Mouse (Mus musculus): ENCODE results near the gene Kpna7. TPM values are rescaled to one million over a fixed set of nuclear protein-coding genes. Genes with fewer than 3 reads are reported as not detected.
"Not testable (repeated sequence)": the region's sequence is repeated elsewhere in the genome, so short reads cannot be mapped to it uniquely, and the experiment has no call there.

Gene Kpna7
- total RNA-seq, 2 experiments from 2014 or later, result not detected

- no peak for DNase-seq
Measured at GRCm38 (mm10) chr5:145102706-145103105, 18.9 kb upstream of the Kpna7 start.

DNA sequence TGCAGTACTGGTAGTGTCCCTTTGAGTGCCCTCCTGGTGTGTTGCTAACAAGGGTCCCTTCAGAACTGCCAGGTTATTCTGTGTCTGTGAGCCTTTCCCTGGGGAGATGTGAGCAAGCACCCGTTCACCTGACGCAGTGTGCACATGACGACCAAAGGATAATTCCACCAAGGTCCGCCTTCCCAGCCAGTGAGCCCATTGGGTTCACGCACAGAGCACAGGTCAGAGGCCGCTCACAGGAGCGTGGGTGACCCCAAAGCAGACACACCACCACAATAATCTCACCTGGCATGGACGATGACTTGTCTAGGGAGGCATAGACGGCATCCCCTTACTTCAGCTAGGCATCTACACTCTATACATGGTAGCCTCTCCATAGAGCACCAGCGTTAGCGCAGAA, 17.6 kb upstream of the Kpna7 start:
- DNase-seq, result not testable (repeated sequence)

- DNase-seq, result no peak
Measured at GRCm38 (mm10) chr5:145100960-145101359, 17.1 kb upstream of the Kpna7 start.

GRCm38 (mm10) chr5:145098340-145098821, 14.6 kb upstream of the Kpna7 start:
- DNase-seq, result no peak

GRCm38 (mm10) chr5:145096195-145096594, 12.4 kb upstream of the Kpna7 start:
- DNase-seq, result no peak

DNA sequence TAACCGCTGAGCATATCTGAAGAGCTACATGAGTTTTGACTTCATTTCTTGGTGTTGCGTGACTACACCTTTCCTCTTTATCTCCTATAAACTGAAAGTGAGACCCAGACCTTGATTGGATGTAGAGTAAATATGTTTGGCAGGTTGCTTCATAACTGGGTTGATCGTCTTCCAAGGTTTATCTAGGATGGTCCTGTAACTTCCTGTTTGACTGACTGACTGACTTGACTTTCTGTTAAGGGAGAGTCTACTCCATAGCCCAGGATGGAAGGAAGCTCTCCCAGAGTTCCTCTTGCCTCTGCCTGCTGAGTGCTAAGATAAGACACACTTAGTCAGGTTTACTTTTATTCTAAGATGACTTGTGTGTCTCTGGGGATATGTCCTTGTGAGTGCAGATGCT, 6.0 kb upstream of the Kpna7 start:
- DNase-seq, result no peak

DNA sequence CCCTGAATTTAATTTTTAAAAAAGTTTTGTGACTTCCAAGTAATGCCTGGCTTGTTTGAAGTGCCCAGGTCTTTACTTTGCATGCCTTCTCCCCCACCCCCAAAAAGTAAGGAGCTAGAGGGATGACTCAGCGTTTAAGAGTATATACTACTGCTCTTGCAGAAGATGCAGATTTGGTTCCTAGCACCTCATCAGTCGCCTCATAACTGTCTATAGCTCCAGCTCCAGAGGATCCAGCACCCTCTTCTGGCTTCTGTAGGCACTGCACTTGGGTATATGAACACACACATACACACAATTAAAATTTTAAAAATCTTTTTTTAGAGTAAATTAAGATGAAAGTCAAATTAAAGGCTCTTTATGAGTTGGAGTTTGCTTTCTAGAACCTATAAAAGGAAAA, 4.4 kb upstream of the Kpna7 start:
- no peak for DNase-seq

DNA sequence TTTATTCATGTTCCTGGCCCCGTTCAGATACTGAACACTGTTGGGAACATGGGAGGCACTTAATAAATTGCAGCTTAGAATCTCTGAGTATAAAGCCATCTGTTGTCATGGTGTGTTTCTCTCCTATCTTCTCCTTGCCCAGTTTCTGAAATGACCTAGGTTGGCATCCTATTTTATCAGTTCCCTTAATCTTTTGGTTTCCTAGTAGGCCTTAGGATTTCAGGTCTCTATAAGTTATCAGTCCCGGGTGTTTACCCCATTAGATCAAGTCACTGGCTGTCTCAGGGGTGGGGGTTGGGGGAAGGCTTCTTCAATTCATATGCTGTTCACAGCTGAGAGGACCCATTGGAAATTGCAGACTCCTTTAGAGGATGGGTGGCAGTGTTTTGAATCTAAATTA, 992 bp upstream of the Kpna7 start:
- DNase-seq, result no peak

DNA sequence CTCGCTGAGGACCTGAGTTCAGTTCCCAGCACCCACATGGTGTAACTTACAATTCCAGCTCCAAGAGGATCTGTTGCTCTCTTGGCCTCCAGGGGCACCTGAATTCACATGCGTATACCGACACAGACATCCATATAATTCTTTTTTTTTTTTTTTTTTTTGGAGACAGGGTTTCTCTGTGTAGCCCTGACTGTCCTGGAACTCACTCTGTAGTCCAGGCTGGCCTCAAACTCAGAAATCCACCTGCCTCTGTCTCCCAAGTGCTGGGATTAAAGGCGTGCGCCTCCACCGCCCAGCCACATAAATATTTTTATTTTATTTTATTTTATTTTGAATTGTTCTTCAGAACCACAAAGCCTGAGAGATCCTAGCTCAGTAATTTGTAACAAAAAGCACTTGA, 629 bp downstream of the Kpna7 start:
- DNase-seq, result not testable (repeated sequence)

GRCm38 (mm10) chr5:145081866-145082613, 1.8 kb downstream of the Kpna7 start:
- no peak for DNase-seq

DNA sequence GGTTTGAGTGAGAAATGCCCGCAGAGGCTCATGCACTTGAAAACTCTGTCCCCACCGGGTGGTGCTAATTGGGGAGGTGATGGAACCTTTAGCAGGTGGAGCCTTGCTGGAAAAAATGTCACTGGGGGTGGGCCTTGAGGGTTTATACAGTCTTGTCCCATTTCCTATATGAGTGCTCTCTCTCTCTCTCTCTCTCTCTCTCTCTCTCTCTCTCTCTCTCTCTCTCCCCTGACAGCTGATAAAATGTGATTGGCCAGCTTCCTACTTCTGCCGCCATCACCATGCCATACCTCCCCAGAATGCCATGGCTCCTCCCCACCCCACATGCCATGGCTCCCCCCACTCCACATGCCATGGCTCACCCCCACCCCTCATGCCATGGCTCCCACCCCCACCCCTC, 8.7 kb downstream of the Kpna7 start:
- DNase-seq, result no peak

- DNase-seq, result no peak
Measured at GRCm38 (mm10) chr5:145071342-145071741, 12.5 kb downstream of the Kpna7 start.

DNA sequence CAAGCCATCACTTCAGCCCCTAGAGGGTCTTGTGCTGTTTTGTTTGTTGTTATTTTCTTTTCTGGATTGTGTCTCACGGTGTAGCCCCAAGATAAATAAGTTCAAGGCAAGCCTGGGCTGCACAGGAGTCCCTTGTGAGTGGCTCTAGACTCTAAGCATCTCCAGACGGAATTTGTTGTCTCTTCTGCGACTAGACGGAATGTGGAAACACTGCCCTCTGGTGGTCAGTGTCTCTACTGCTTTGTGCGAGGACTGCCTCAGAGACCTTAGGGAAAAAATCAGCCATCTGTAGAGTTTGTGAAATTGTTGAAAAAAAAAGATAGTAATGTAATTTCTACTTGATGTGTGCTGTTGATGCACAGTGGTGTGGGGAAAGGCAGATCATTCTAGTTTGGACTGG, 14.1 kb downstream of the Kpna7 start:
- DNase-seq, result peak; percentile 73 to 83

DNA sequence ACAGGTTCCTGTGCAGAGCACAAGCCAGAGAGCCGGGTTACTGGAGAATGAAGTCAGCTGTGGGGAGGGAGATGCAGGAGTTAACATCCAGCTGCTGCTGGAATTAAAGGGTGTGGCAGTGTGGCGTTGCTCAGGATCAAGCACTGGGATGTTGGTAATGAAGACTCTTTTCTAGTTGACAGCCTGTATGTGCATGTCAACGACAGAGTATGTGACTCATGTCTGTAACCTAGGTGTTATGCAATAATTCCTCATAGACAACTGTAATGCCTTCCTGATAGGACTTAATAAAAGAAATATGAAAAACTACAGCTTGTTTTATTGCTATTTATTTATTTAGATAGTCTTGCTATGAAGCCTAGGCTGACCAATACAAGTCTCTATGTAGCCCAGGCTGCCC, 15.0 kb downstream of the Kpna7 start:
- DNase-seq, result no peak

- no peak for DNase-seq
Measured at GRCm38 (mm10) chr5:145064765-145065340, 19.0 kb downstream of the Kpna7 start.

GRCm38 (mm10) chr5:145059524-145059923, 24.3 kb downstream of the Kpna7 start:
- DNase-seq, result no peak

DNA sequence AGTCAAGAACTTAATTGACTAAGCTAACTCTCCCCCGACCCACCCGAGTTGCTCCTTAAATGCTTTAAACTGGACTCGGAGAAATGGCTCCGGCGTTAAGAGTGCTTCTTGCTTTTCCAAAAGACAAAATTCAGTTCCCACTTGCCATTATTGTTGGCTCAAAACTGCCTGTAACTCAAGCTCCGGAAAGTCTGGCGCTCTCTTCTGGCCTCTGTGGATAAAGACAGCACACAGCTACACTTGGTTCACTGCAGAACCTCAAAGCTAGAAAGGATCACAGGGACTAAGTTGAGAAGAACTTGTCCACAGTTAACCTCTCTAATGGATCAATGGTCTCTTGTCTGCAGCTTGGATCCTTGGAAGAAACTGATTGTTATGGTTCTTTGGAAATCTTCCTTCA, 25.1 kb downstream of the Kpna7 start:
- peak in 1 of 2 experiments; percentile 42 for DNase-seq

- DNase-seq, result no peak
Measured at GRCm38 (mm10) chr5:145057907-145058306, 25.9 kb downstream of the Kpna7 start.

GRCm38 (mm10) chr5:145054187-145054586, 29.6 kb downstream of the Kpna7 start:
- DNase-seq, result not testable (repeated sequence)

- not testable (repeated sequence) for DNase-seq
Measured at GRCm38 (mm10) chr5:145042690-145043089, 41.1 kb downstream of the Kpna7 start, which contains the start of gene 1700018F24Rik. 1700018F24Rik (plus strand) TSS chr5:145042990.

DNA sequence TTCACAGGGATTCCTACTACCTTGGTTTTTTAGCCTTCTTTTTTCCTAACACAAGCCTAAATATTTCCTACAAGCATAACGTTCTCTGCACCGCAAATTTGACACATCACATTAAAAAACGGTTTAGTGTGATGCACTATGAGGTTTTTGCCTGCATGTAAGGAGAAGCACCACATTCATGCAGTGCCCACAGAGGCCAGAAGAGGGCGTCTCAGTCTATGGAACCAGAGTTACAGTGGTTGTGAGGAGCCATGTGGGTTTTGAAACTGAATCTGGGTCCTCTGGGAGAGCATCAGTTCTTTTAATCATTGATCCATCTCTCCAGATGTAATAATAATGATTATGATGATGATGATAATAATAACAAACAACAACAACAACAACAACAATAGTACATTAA, 42.2 kb downstream of the Kpna7 start:
- DNase-seq, result peak; percentile 13 to 24

DNA sequence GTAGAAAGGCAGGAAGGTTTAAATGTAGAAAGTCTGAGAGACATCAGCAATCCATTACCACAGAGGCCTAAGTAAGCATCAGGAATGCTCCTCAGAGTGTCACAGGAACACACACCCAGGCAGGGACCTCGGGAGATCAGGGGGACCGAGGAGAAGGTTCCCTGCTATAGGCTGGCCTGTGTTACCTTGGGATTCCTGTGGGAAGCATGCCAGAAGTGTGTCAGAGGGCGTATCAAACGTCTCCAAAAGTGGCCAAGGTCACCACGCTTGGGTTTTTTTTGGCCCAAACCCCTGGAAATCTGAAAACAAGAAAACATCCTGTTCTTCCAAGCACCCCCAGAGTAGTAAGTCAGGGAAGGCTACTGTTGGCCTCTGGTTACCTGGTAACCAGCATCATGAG, 51.4 kb downstream of the Kpna7 start, which contains the start of gene Gm4871:
TSS of gene Gm4871 (minus strand) at position 364 of the 400 bp plus-strand sequence.
- DNase-seq, result peak; percentile 42 to 48

DNA sequence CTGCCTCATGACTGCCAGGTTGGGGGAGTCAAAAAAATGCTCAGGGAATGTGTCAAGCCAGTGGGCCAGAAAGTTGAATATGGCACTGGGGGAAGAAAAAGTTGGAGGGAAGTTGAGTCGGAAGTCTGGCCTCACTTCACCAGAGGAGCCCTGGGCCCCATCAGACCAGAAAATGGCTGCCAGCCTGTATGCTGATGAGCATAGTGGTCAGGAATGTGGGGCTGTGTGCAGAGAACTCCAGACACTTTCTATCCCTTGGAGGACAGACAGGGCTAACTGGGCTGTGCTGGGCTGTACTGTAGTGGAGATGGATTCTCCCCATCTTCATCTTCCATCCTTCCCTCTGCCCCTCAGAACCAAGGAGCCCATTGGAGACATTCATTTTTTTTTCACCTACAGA, 53.4 kb downstream of the Kpna7 start:
- DNase-seq, result not testable (repeated sequence)

DNA sequence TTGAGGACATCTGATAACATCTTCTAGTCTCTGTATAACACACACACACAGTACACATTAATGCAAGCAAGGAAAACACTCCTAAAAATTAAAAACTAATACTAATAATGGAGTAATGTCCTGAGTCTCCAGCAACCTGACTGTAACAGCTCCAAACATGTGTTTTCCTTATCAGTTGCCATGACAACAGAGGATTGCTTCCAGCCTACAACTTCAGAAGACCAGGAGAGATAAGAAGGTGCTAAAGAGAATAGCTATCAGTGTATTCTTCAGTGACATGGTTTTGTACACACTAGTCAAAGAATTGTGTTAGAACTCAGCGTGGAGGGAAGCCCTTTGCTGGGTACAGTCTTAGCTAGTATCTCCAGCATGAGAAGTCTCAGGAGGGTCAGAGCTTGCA, 63.1 kb downstream of the Kpna7 start:
- DNase-seq, result not testable (repeated sequence)

All from adrenal gland, postnatal 36 days (tissue).